Mouse (Mus musculus): ENCODE data around the gene Mgat4e. TPM values are rescaled to one million over a fixed set of nuclear protein-coding genes. Genes with fewer than 3 reads are reported as not detected.
"Not testable (repeated sequence)": the region's sequence is repeated elsewhere in the genome, so short reads cannot be mapped to it uniquely, and the experiment has no call there.

Mgat4e gene
- polyA plus RNA-seq, 1 experiment = 0.29 TPM

GRCm38 (mm10) chr1:134555871-134556670, 6.6 kb upstream of the Mgat4e start:
- peak; percentile 27 for DNase-seq (ENCODE audit: low spot score)

- peak; percentile 37 for DNase-seq (ENCODE audit: low spot score)
Measured at GRCm38 (mm10) chr1:134555240-134555870, 5.9 kb upstream of the Mgat4e start.

GRCm38 (mm10) chr1:134552396-134552795, 2.9 kb upstream of the Mgat4e start:
- no peak for DNase-seq (ENCODE audit: low spot score)

GRCm38 (mm10) chr1:134551869-134552268, 2.4 kb upstream of the Mgat4e start:
- no peak for DNase-seq (ENCODE audit: low spot score)

GRCm38 (mm10) chr1:134548231-134548630, 1.3 kb downstream of the Mgat4e start:
- DNase-seq (ENCODE audit: low spot score) = no peak

- DNase-seq (ENCODE audit: low spot score) = no peak
Measured at GRCm38 (mm10) chr1:134540610-134541009, 8.9 kb downstream of the Mgat4e start.

GRCm38 (mm10) chr1:134535513-134535912, 14.0 kb downstream of the Mgat4e start:
- no peak for DNase-seq (ENCODE audit: low spot score)

GRCm38 (mm10) chr1:134535054-134535453, 14.4 kb downstream of the Mgat4e start:
- DNase-seq (ENCODE audit: low spot score) = no peak

- not testable (repeated sequence) for DNase-seq (ENCODE audit: low spot score)
Measured at GRCm38 (mm10) chr1:134533710-134534109, 15.8 kb downstream of the Mgat4e start.

- DNase-seq (ENCODE audit: low spot score) = no peak
Measured at GRCm38 (mm10) chr1:134530618-134531017, 18.9 kb downstream of the Mgat4e start.

- no peak for DNase-seq (ENCODE audit: low spot score)
Measured at GRCm38 (mm10) chr1:134526752-134527151, 22.7 kb downstream of the Mgat4e start.

- DNase-seq (ENCODE audit: low spot score) = no peak
Measured at GRCm38 (mm10) chr1:134525015-134525414, 24.5 kb downstream of the Mgat4e start.

GRCm38 (mm10) chr1:134524424-134524823, 25.1 kb downstream of the Mgat4e start:
- no peak for DNase-seq (ENCODE audit: low spot score)

- no peak for DNase-seq (ENCODE audit: low spot score)
Measured at GRCm38 (mm10) chr1:134522325-134522724, 27.2 kb downstream of the Mgat4e start.

- no peak for DNase-seq (ENCODE audit: low spot score)
Measured at GRCm38 (mm10) chr1:134521163-134521562, 28.3 kb downstream of the Mgat4e start.

- no peak for DNase-seq (ENCODE audit: low spot score)
Measured at GRCm38 (mm10) chr1:134520001-134520721, 29.3 kb downstream of the Mgat4e start.

- DNase-seq (ENCODE audit: low spot score) = not testable (repeated sequence)
Measured at GRCm38 (mm10) chr1:134519201-134519600, 30.3 kb downstream of the Mgat4e start.

GRCm38 (mm10) chr1:134518677-134519076, 30.8 kb downstream of the Mgat4e start:
- DNase-seq (ENCODE audit: low spot score) = peak; percentile 49

- DNase-seq (ENCODE audit: low spot score) = not testable (repeated sequence)
Measured at GRCm38 (mm10) chr1:134517841-134518240, 31.6 kb downstream of the Mgat4e start.

- DNase-seq (ENCODE audit: low spot score) = no peak
Measured at GRCm38 (mm10) chr1:134516491-134517198, 32.8 kb downstream of the Mgat4e start.

GRCm38 (mm10) chr1:134515891-134516290, 33.6 kb downstream of the Mgat4e start:
- DNase-seq (ENCODE audit: low spot score) = no peak
